Mouse (Mus musculus) adrenal gland, postnatal 36 days (tissue): ENCODE measurements at regions not wholly inside any gene's neighbourhood (a gene's known extent, or its start where the extent isn't known, plus 50 kb on each side); places are given as distances from the start of the nearest gene placed in this dataset.

Experiments
- DNase-seq, 2 experiments: peaks; one replicate each; pipeline ENCODE4 v3.0.0; 2021; ENCODE audit warnings: mixed read lengths in 1 of 2

GRCm38 (mm10) chr3:41175356-41175755 lies 92.5 kb upstream of the Pgrmc2 start:
- no peak for DNase-seq

GRCm38 (mm10) chr3:41173561-41173960 lies 90.7 kb upstream of the Pgrmc2 start:
- no peak for DNase-seq

GRCm38 (mm10) chr3:41172306-41173215 lies 89.7 kb upstream of the Pgrmc2 start:
- no peak for DNase-seq

GRCm38 (mm10) chr3:41171772-41172171 lies 88.9 kb upstream of the Pgrmc2 start:
- DNase-seq = no peak

GRCm38 (mm10) chr3:41171310-41171709 lies 88.5 kb upstream of the Pgrmc2 start:
- no peak for DNase-seq

GRCm38 (mm10) chr3:41170566-41170965 lies 87.7 kb upstream of the Pgrmc2 start:
- DNase-seq = no peak

GRCm38 (mm10) chr3:41169430-41169829 lies 86.6 kb upstream of the Pgrmc2 start:
- no peak for DNase-seq

- no peak for DNase-seq
Measured at GRCm38 (mm10) chr3:41168181-41168967, 85.5 kb upstream of the Pgrmc2 start.

GRCm38 (mm10) chr3:41167476-41167875 lies 84.6 kb upstream of the Pgrmc2 start:
- DNase-seq = no peak

GRCm38 (mm10) chr3:41164736-41165135 lies 81.9 kb upstream of the Pgrmc2 start:
- DNase-seq = no peak

- no peak for DNase-seq
Measured at GRCm38 (mm10) chr3:41163767-41164166, 80.9 kb upstream of the Pgrmc2 start.

- no peak for DNase-seq
Measured at GRCm38 (mm10) chr3:41162514-41162913, 79.7 kb upstream of the Pgrmc2 start.

GRCm38 (mm10) chr3:41160648-41161047 lies 77.8 kb upstream of the Pgrmc2 start:
- no peak for DNase-seq

GRCm38 (mm10) chr3:41158314-41158973 lies 75.6 kb upstream of the Pgrmc2 start:
- DNase-seq = no peak

- no peak for DNase-seq
Measured at GRCm38 (mm10) chr3:41157428-41157827, 74.6 kb upstream of the Pgrmc2 start.

- no peak for DNase-seq
Measured at GRCm38 (mm10) chr3:41156562-41156961, 73.7 kb upstream of the Pgrmc2 start.

GRCm38 (mm10) chr3:41155132-41155760 lies 72.4 kb upstream of the Pgrmc2 start:
- no peak for DNase-seq

GRCm38 (mm10) chr3:41154402-41154801 lies 71.6 kb upstream of the Pgrmc2 start:
- DNase-seq = no peak

- DNase-seq = no peak
Measured at GRCm38 (mm10) chr3:41151989-41152388, 69.1 kb upstream of the Pgrmc2 start.

GRCm38 (mm10) chr3:41140391-41140790 lies 57.5 kb upstream of the Pgrmc2 start:
- no peak for DNase-seq

GRCm38 (mm10) chr3:41137931-41138330 lies 55.1 kb upstream of the Pgrmc2 start:
- DNase-seq = no peak

- no peak for DNase-seq
Measured at GRCm38 (mm10) chr3:41132889-41133288, 50.0 kb upstream of the Pgrmc2 start.
